Mouse (Mus musculus) neural tube, embryonic 10.5 days (tissue): ENCODE results near the gene Mcmbp.

Source experiments
- DNase-seq: peaks from one replicate; pipeline ENCODE4 v3.0.0-alpha.2; 2017; ENCODE audit warnings: low spot score; ENCODE audit errors: extremely low spot score

The Mcmbp gene

DNA sequence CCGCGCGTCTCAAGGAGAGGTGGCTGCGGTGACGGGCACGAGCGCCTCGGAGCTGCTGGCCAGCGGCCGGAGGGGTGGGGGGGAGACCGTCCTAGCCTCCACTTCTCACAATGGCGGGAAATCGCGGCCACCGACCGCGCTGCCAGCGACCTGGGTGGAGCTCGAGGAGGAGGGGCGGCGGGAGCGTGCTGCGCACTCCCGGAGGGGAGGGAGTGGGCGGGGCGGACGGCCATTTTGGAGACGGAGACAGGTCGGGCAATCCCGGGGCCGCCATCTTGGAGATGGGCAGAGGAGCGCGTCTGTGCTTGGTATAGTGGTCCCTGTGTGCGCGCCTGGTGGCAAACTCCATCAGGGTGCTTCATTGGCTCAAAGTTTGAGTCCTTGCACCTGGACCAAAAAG lies at the start of gene Mcmbp:
Gene Mcmbp (minus strand): TSS at position 162 of the 400 bp plus-strand sequence.
- peak; percentile 97 for DNase-seq

- no peak for DNase-seq
These were observed 49.8 kb upstream of the Mcmbp start for GRCm38 (mm10) chr7:128790045-128790444.

DNA sequence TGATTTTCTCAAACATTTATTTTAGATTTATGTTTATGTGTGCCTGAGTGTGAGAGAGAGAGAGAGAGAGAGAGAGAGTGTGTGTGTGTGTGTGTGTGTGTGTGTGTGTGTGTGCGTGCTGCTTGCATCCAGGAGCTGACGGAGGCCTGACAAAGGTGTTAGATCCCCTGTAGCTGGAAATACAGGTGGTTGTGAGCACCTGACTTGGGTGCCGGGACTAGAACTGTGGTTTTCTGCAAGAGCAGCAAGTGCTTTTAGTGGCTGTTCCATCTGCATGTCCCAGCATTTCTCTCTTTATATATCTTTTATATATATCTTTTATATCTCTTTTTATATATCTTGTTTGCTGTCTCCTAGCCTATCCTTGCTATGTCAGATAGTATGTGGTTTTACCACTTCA lies 41.6 kb upstream of the Mcmbp start:
- no peak for DNase-seq

GRCm38 (mm10) chr7:128779305-128779704 lies 39.0 kb upstream of the Mcmbp start:
- peak; percentile 52 for DNase-seq

DNA sequence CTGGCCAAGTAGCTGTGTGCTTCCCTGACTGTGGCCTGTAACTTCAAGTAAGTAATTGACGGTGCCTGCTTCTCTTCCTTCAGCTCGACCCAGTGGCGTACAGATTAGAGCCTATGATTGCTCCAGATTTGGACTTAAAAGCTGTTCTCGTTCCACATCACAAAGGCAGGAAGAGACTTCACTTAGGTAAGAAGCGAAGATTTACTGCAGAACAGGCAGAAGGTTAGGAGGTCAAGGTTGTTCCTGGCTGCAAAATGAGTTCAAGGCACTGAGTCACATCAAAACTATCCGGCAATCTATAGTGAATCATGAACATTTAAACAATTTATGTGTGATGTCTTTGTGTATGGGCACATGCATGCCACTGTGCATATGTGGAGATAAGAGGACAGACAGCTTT lies 36.9 kb upstream of the Mcmbp start:
- no peak for DNase-seq

DNA sequence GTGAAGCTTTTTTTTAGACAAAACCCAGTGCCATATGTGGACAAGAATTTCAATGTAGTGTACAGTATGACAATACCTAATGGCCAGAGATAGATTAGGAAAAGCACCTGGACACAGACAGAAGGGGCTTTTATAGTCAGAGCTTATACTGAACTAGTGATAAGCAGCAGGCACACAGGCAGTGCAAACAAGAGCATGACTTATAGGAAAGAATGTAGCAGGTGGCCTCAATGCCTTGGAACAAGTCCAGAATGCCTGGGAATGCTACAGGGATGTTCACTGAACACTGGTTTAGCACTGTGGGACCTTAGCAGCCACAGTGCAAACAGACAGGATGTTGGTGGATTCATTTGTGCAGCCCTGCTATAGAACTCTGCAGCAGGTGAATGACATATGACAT lies 26.4 kb upstream of the Mcmbp start:
- DNase-seq = no peak

DNA sequence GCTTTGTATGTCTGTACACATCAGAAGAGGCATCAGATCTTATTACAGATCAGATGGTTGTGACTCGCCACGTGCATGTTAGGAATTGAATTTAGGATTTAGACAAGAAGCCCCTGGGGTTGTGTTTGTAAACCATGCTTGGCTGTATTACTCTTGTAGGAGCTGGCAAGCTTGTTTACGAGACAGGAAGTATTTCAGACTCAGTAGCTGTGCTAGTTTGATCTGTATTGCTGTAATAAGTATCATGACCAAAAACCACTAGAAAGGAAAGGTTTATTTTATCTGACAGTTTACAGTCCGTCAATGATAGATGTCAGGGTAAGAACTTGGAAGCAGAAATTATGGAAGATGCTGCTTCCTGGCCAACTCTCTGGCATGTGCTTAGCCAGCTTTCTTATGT lies 18.7 kb upstream of the Mcmbp start:
- DNase-seq = no peak

DNA sequence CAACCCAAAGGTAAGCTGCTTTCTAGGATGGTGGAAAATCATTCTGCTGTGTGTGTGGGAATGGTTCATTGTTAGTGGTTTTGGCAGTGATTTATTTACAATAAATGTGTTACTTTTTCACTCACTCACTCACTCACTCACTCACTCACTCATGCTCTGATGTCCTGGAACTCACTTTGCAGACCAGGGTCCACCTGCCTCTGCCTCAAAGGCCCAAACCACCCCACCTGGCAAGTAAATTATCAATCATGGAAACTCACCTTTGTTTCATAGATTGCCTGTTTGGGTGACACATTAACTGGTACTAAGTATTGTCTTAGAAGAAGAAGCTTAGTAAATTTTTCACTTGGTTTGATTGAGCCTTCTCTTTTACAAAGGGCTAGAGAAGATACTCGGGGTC lies 15.1 kb upstream of the Mcmbp start:
- DNase-seq = no peak

GRCm38 (mm10) chr7:128752012-128752411 lies 11.7 kb upstream of the Mcmbp start:
- no peak for DNase-seq

GRCm38 (mm10) chr7:128750296-128750695 lies 10.0 kb upstream of the Mcmbp start:
- DNase-seq = no peak

DNA sequence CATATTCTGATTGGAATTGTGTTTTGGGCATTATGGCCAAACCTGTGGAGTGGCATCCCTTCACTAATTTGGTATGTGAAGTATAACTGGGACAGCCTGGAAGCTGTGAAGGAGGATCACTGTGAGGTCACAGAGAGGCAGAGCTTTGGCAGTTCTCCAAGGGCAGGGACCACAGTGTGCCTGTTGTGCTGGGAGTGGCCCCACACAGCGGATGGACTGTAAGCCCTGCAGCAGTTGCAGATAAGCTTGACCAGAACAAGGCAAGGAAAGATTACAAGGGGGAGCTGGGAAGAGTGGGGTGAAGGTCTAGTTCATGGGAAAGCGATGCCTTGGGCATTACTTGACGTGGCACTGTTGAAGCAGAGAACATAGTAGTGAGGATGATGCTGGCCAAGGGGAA lies 8.5 kb upstream of the Mcmbp start:
- DNase-seq = no peak

- DNase-seq = no peak
These were observed 5.9 kb upstream of the Mcmbp start for GRCm38 (mm10) chr7:128746151-128746550.

DNA sequence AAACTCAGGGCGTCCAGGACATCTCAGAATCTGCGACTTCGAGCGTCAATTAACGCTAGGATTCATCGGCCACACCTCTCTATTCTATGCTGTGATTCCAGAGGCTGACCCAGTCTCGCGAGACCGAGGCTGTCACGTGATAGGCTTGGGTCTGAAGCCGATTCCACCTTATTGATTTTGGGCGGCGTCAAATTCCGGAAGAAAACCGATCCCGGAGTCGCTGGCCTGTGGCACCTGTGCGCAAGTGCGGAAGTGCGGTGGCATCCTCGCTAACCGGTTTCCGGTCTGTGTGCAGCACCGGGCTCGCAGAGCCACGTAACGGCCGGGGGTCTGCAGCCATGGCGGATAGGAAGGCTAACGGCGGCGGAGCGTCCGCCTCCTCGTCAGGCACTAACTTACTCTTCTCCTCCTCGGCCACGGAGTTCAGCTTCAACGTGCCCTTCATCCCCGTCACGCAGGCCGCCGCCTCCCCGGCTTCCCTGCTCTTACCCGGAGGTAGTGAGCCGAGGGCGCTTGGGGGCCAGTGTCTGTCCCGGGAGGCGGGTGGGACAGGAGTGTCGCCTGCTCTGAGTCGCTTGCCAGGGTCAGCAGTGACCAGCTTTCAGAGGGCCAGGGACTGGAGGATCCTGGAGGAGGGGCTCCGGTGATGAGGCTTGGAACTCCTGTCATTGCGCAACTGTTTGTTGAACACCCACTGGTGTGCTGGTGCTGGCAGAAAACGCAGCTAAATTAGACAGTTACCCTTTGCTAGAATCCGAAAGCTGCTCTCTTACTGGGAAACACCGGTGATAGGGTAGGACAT lies 4.6 kb upstream of the Mcmbp start, which contains the start of gene Sec23ip:
Gene Sec23ip (plus strand): TSS at position 260 of the 802 bp plus-strand sequence.
- peak; percentile 98 for DNase-seq

DNA sequence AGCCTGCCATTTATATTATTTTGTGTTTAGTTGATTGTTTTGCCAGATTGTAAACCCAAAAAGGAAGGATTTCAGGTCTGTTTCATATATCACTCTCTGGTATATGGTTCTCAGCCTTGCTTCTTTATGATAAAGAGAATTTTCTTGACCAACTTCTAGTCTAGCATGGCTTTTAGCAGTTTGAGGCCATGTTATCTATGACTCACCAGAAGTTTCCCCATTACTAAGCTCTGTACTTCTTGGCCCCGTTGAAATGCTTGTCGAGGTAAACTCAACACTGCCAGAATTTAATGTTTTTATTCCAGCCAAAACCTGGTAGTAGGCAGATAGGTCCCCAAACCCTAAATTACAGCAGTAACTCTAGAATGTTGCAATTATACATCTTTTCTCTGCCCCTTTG lies 3.6 kb upstream of the Mcmbp start:
- no peak for DNase-seq

DNA sequence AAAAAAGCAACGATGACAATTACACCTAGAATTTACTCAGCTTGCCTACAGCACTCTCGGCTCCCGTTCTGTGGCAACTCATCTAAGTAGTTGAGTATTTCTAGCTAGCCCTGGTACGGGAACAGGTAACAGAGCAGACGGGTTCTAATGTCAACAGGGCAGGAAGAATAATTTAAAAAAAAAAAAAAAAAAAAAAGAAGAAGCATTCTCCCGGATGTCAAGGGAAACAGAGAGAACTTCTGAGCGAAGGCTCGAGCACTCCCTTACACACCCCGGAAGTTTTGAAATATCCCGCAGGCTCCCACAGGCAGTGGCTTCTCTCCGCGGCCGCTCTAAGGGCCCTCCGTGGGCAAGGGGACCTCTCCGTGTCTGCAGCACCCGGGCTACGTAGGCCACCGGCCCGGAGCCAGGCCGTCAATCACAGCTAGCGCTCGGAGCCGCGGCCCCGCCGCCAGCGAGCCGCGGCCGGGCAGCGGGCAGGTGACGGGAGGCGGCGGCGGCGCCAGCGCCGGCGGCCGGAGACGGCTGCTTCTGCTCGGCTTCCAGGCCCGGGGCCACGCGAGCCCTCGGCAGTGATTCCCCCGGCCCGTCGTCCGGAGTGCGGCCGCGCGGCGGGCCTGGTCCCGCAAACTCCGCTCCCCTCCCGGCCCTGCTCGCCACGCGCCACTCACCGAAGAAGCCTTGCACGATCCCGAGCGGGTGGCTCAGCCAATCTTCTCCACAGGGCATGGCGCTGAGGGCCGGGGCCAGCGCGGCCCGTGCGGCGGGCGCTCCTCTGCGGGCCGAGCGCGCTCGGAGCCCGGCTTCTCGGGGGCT lies 625 bp downstream of the Mcmbp start:
- no peak for DNase-seq

- DNase-seq = peak; percentile 29
These were observed 1.2 kb downstream of the Mcmbp start for GRCm38 (mm10) chr7:128739116-128739461.

GRCm38 (mm10) chr7:128738041-128738440 lies 2.3 kb downstream of the Mcmbp start:
- no peak for DNase-seq

GRCm38 (mm10) chr7:128731585-128731984 lies 8.7 kb downstream of the Mcmbp start:
- DNase-seq = no peak

DNA sequence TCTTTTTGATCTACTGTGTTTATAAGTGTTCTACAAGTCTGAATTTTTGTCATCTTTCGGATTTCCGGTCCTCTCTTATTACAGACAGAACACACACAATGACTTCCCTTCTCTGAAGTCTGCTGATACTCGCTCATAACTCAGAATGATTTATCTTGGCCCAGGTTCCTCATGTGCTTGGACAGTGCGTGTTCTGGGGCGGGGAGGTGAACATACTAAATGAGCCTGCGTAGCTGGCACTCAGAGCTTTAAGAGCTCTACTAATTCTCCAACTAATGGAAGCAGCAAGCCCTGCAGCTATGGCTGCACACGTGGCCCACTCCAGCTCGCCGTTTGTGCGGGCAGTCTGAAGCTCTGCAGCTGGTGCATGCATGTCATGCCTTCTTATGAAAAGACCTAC lies 11.6 kb downstream of the Mcmbp start:
- no peak for DNase-seq

DNA sequence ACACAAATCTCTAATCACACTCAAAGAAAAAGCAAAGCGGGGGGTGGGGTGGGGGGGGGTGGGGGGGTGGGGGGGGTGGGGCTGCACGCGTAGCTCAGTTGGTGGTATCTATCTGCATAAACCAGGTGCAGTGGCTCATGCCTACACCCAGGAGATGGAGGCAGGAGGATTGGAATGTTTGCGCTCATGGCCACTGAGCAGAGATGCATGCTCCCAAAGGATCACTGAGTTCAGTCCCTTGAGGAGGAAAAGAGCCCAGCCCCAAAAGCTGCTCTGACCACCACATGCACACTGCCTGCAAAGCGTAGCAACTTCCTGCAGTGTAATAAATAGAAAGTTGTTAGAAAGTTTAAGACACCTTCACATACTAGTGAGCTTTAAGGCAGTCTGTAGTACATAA lies 12.6 kb downstream of the Mcmbp start:
- DNase-seq = no peak

DNA sequence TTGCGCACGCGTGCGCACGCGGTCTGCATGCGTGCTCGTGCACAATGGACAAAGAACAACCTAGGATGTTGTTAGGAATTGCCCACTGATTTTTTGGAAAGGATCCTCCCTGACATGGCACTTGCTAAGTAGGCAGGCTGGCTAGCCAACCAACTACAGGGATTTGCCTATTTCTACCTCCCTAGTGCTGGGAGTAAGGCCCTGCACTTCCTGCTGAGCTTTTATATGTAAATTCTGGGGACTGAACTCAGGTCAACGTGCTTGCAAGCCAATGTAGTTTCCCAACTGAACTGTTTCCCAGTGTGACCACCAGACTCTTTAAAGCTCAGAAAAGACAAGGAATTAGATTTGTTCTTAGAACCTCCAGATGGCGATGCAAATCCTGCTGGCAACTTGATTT lies 13.3 kb downstream of the Mcmbp start:
- DNase-seq = no peak

GRCm38 (mm10) chr7:128725189-128725588 lies 15.1 kb downstream of the Mcmbp start:
- DNase-seq = no peak

GRCm38 (mm10) chr7:128724761-128725160 lies 15.5 kb downstream of the Mcmbp start:
- peak; percentile 26 for DNase-seq
